Mouse (Mus musculus) limb, embryonic 12.5 days (tissue): ENCODE results near the gene Slc22a19. TPM values are rescaled to one million over a fixed set of nuclear protein-coding genes. Genes with fewer than 3 reads are reported as not detected.
"Not testable (repeated sequence)": the region's sequence is repeated elsewhere in the genome, so short reads cannot be mapped to it uniquely, and the experiment has no call there.

Experiments
- ATAC-seq: fragments of 200-750 bp; cut with Nextera tagmentation; 2 replicates; pipeline ENCODE4 v1.8.0; 2017; ENCODE audit warnings: low read depth, moderate TSS enrichment; ENCODE audit not compliant: insufficient number of reproducible peaks, insufficient read depth, low FRiP score, low TSS enrichment
- H3K27ac ChIP-seq: fragments of 300-500 bp; sonication (generic); 2 replicates; pipeline ENCODE4 v1.5.1; 2016; ENCODE audit warnings: mild to moderate bottlenecking, moderate library complexity
- H3K27me3 ChIP-seq: fragments of 300-500 bp; sonication (generic); 2 replicates; pipeline ENCODE4 v1.6.1; 2016; ENCODE audit warnings: mild to moderate bottlenecking, moderate library complexity
- H3K36me3 ChIP-seq: fragments of 300-500 bp; sonication (generic); 2 replicates; pipeline ENCODE4 v1.6.1; 2016; ENCODE audit warnings: mild to moderate bottlenecking, moderate library complexity
- H3K4me1 ChIP-seq: fragments of 300-500 bp; sonication (generic); replicated peaks from 2 replicates; pipeline ENCODE4 v1.6.1; 2016
- H3K4me2 ChIP-seq: fragments of 300-500 bp; sonication (generic); 2 replicates; pipeline ENCODE4 v1.6.1; 2016; ENCODE audit warnings: mild to moderate bottlenecking, moderate library complexity
- H3K4me3 ChIP-seq: fragments of 300-500 bp; sonication (generic); replicated peaks from 2 replicates; pipeline ENCODE4 v1.5.1; 2016; ENCODE audit warnings: mild to moderate bottlenecking
- H3K9ac ChIP-seq: fragments of 300-500 bp; sonication (generic); replicated peaks from 2 replicates; pipeline ENCODE4 v1.6.1; 2016; ENCODE audit warnings: mild to moderate bottlenecking, moderate library complexity
- H3K9me3 ChIP-seq: fragments of 300-500 bp; sonication (generic); 2 replicates; pipeline ENCODE4 v1.6.1; 2016; ENCODE audit warnings: mild to moderate bottlenecking, moderate library complexity
- WGBS: fragments of 180-500 bp; shearing (Covaris S2); methylation state at CpG from one replicate; pipeline ENCODE4 v1.1.7; 2016; 5-methylcytosine and 5-hydroxymethylcytosine counted together
- polyA plus RNA-seq: library from polyadenylated mRNA; unstranded; fragments of >200 nt; fragmentation: Nextera tagmentation; extraction: Ambion mirVana; gene quantifications from 2 replicates; pipeline ENCODE4 v1.2.1, GENCODE M21; 2016

Gene Slc22a19
- not detected in 2 replicates for polyA plus RNA-seq

DNA sequence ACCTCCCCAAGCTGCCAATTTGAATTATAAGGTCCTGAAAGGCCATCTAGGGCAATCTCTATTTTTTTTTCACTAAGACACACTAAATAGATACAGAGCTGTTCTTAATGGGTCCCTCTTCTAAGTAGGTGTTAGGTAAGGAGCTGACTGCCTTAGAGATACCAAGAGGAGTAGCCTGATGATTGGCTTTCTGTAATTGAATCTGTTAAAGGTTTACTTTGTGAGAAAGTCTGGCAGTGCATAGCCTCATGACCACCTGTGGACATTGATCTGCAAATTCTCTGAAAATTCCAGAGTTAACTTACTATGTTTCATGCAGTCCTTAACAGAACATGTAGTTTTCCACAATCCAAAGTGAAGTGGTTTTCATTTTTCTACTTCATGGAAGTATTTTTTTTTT is at the start of gene Slc22a19:
TSS of gene Slc22a19 (minus strand) at position 163 of the 400 bp plus-strand sequence.
- H3K36me3 ChIP-seq: no peaks in the 10 kb centered on the region
- no peaks in the 10 kb centered on the region for H3K9me3 ChIP-seq
- H3K9ac ChIP-seq: no peak within 1 kb of the TSS
- H3K4me1 ChIP-seq: no peaks in the 10 kb centered on the region
- no peak within 1 kb of the TSS for H3K4me3 ChIP-seq
- H3K27ac ChIP-seq: no peak within 1 kb of the TSS
- no peaks in the 10 kb centered on the region for H3K27me3 ChIP-seq
- ATAC-seq: no peak
- H3K4me2 ChIP-seq: no peak within 1 kb of the TSS

DNA sequence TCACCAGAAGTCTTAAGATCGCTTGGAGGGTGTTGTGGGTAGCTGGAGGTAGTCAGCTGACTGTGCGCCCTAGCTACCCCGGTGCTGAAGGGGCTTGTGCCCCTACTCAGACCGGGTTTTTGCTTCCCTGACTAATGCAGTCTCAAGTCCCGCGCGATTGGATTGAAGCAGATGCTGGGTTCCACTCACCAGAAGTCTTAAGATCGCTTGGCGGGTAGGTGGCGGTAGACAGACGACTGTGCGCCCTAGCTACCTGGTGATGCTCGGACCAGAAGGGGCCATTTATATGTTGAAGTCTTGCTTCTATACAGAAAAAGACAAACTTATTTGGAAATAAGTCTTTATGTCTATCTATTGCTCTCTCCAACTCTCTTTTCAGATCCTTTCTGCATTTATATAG is 42.3 kb upstream of the Slc22a19 start:
- H3K4me1 ChIP-seq, H3K4me3 ChIP-seq, H3K36me3 ChIP-seq, H3K9me3 ChIP-seq, H3K9ac ChIP-seq, H3K27me3 ChIP-seq, H3K4me2 ChIP-seq, H3K27ac ChIP-seq, ATAC-seq: not testable (repeated sequence)
- WGBS: 70% methylated on average over 13 of the region's 13 CpGs

DNA sequence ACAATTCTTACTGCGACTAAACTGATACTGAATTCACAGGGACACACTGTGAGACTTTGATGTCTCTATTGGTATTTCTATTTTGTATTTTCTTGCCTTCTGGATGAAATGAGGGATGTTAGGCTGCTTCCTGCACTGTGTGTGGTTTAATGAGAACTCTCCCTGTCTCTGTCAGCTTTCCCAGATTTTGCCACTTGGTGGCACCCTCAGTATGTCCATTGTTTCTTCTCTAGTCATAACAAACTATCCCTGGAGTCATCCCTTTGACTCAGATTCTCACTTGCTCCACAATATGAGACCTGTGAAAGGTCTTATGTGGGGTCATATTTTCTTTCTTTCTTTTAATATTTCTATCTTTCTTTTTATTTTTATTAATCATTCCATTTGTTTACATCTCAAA is 18.4 kb upstream of the Slc22a19 start:
- Histone ChIP-seq H3K36me3 (no peaks in the 10 kb centered on the region), H3K4me1 (no peaks in the 10 kb centered on the region), H3K27me3 (no peaks in the 10 kb centered on the region), H3K4me2 (no peak overlapping the region), H3K4me3 (no peak overlapping the region), H3K9ac (no peak overlapping the region), H3K9me3 (peaks cover 4% of the 10 kb centered on the region; the same call in 1 of the 2 replicates), H3K27ac (no peak overlapping the region)
- ATAC-seq: no peak
- WGBS: 28% methylated on average over 1 of the region's 1 CpGs

DNA sequence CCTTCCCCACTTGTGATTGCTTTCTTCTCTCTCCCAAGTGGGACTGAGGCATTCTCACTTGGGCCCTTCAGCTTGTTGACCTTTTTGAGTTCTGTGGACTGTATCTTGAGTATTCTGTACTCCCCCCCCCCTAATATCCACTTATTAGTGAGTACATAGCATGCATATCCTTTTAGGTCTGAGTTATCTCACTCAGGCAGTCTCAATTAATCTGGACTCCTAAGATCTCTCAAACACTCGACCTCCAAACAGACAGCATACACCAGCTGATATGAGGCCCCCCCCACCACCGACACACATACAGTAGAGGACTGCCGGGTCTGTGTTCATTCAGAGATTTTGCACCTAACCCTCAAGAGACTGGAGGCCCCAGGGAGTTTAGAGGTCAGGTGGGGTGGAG is 18.0 kb downstream of the Slc22a19 start:
- not testable (repeated sequence) for H3K4me2 ChIP-seq, H3K27me3 ChIP-seq, H3K4me1 ChIP-seq, H3K9me3 ChIP-seq, H3K9ac ChIP-seq, H3K36me3 ChIP-seq, H3K4me3 ChIP-seq, H3K27ac ChIP-seq, ATAC-seq
- WGBS: 68% methylated on average over 3 of the region's 3 CpGs

DNA sequence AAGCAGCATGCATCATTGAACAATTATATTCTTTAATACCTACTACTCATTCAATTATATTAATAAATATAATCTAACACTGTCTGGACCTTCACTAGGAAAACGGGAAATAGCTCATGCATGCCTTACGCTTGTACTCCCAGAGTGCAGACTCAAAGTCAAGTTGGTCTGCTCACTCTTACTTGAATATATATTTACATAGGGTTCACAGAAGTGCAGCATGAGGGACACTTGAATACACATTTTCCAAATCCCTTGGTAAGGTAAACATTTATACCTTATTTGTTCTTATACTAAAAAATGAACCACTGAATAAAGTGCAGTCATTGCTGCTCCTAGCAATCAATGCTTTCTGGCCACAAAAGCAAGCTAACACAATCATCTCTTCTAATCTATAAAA is 19.9 kb downstream of the Slc22a19 start:
- Histone ChIP-seq H3K9me3 (no peaks in the 10 kb centered on the region), H3K36me3 (no peaks in the 10 kb centered on the region), H3K27ac (no peak overlapping the region), H3K4me2 (no peak overlapping the region), H3K9ac (no peak overlapping the region), H3K27me3 (no peaks in the 10 kb centered on the region), H3K4me1 (no peaks in the 10 kb centered on the region), H3K4me3 (no peak overlapping the region)
- no peak for ATAC-seq
- 89% methylated on average over 2 of the region's 2 CpGs for WGBS

DNA sequence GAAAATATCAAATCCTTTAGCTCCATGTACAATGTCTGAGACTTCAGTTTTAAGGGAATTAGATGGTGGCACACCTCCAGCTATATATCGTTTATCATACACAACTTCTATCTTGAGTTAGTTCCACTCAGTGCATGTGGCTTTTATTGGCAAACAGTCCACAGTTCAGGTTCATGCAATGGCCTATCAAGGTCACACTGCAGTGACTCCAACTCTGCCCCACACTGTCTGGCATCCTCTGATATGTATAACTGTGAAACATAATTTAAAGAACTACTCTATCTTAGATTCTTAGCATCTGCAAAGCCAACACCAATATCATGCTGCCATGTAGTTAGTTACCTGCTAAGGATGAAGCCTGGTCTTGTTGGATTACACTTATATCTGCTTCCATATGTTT is 23.1 kb downstream of the Slc22a19 start:
- Histone ChIP-seq H3K4me1 (no peaks in the 10 kb centered on the region), H3K9ac (no peak overlapping the region), H3K4me2 (no peak overlapping the region), H3K27me3 (no peaks in the 10 kb centered on the region), H3K9me3 (no peaks in the 10 kb centered on the region), H3K27ac (no peak overlapping the region), H3K36me3 (no peaks in the 10 kb centered on the region), H3K4me3 (no peak overlapping the region)
- WGBS: 88% methylated on average over 1 of the region's 1 CpGs
- no peak for ATAC-seq

DNA sequence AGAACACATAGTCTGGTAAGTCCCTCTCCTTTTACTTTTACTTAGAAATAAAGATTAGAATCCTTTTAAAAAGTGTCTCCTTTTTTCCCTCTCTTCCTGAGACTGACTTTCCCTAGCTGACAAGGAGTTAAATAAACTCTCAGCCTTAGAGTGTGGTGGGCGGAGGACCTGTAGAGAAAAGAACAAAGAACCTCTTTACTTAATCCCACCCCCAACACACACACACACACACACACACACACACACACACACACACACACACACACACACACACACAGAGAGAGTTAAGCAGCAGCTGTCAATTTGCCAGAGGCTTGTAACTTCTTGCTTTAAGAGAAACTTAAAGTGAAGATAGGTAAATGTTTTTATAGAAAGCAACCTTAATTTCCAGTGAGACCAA is 39.1 kb downstream of the Slc22a19 start:
- Histone ChIP-seq H3K27ac (no peak overlapping the region), H3K27me3 (no peaks in the 10 kb centered on the region; the same call in 1 of the 2 replicates), H3K4me3 (no peak overlapping the region), H3K36me3 (no peaks in the 10 kb centered on the region), H3K4me2 (no peak overlapping the region), H3K4me1 (no peaks in the 10 kb centered on the region), H3K9me3 (no peaks in the 10 kb centered on the region), H3K9ac (no peak overlapping the region)
- no peak for ATAC-seq
- 38% methylated on average over 1 of the region's 1 CpGs for WGBS

DNA sequence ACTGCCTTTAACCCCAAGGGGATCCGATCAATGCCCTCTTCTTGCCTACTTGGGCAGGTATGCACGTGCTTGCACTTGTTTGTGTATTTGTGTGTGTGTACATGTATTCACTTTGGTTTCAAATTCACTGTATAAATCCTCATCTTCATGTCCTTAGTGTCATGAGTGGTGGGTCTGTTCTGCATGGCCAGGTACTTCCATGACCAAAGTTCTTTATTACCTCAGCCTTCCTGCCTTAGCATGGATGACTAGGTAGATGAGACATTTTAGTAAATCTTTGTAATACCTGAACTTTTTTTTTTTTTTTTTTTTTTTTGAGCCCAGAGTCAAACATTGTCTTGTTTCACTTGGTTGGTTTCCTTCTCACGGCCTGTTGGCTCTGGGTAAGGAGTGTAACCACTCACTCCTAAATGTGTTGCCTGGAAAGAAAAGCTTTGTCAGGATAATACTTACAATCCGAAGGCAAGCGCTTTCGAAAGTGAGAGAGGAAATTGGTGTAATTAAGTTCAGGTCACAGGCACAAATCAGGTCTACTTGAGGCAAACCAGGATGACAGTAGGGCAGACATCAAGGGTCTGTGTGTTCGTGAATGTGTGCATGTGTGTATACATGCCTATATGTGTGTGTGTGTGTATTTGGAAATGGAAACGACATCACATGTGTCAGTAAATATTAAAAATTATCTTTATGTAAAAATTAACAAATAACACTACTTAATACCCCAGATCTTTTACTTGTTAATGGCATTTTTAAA is 62.0 kb downstream of the Slc22a19 start:
- no peak for ATAC-seq
- H3K9me3 ChIP-seq: no peaks in the 10 kb centered on the region
- no peaks in the 10 kb centered on the region for H3K4me1 ChIP-seq
- 77% methylated on average over 8 of the region's 8 CpGs for WGBS
- H3K4me3 ChIP-seq: no peak overlapping the region
- H3K36me3 ChIP-seq: no peaks in the 10 kb centered on the region
- no peaks in the 10 kb centered on the region for H3K27me3 ChIP-seq
- H3K9ac ChIP-seq: no peak overlapping the region
- no peak overlapping the region for H3K4me2 ChIP-seq
- H3K27ac ChIP-seq: no peak overlapping the region

DNA sequence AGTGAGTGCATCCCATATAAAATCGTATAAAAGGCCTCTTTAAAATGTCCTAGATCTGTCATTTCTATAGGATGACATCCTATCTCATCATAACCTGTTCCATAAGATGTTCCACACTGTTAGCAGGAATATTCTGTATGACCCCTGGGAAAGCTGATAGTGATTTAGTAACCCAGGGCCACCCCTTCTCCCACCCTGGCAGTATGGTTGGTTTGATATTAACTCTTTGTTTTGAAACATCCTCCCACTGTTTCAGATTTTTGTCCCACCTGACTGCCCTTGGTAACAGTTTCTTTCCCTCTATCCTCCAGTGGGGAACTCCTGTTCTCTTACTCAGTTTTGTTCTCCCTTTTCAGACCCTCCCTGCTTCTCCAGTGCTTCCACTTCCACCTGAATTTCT is 77.3 kb downstream of the Slc22a19 start:
- H3K4me1 ChIP-seq: no peaks in the 10 kb centered on the region
- H3K4me2 ChIP-seq: no peak overlapping the region
- H3K9ac ChIP-seq: no peak overlapping the region
- no peak overlapping the region for H3K4me3 ChIP-seq
- H3K9me3 ChIP-seq: no peaks in the 10 kb centered on the region
- H3K36me3 ChIP-seq: no peaks in the 10 kb centered on the region
- ATAC-seq: no peak
- 65% methylated on average over 1 of the region's 1 CpGs for WGBS
- no peaks in the 10 kb centered on the region for H3K27me3 ChIP-seq
- no peak overlapping the region for H3K27ac ChIP-seq

DNA sequence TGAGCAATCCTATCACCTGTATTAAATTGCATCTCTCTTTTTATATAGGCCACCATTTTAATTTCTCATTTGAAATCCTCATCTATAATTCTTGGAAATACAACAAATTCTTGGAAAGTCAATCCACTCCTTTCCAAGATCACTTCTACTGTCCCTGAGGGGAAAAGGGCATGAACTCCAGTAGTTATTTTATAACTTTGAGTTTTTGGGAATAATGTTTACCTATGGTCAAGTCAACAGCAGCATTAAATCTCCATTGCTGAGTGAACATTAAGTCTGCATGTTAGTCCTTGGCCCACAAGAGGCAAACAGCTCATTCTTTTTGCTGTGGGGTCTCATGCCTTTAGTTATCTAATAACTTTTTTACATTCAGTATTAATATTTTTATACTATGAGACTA is 78.1 kb downstream of the Slc22a19 start:
- H3K4me2 ChIP-seq: no peak overlapping the region
- no peak overlapping the region for H3K27ac ChIP-seq
- no peaks in the 10 kb centered on the region for H3K4me1 ChIP-seq
- no peak overlapping the region for H3K4me3 ChIP-seq
- no peaks in the 10 kb centered on the region for H3K36me3 ChIP-seq
- no peaks in the 10 kb centered on the region for H3K9me3 ChIP-seq
- H3K9ac ChIP-seq: no peak overlapping the region
- ATAC-seq: no peak
- no peaks in the 10 kb centered on the region for H3K27me3 ChIP-seq
